Mouse (Mus musculus): ENCODE data around the gene Wdr74. TPM values are rescaled to one million over a fixed set of nuclear protein-coding genes. Genes with fewer than 3 reads are reported as not detected.
A peak's percentile ranks its signal among the peaks of the same experiment; 100 is the strongest.

Wdr74 gene
- polyA plus RNA-seq (2015; fragmentation: Nextera tagmentation; extraction: Ambion mirVana): 98.7 TPM in 2 replicates

DNA sequence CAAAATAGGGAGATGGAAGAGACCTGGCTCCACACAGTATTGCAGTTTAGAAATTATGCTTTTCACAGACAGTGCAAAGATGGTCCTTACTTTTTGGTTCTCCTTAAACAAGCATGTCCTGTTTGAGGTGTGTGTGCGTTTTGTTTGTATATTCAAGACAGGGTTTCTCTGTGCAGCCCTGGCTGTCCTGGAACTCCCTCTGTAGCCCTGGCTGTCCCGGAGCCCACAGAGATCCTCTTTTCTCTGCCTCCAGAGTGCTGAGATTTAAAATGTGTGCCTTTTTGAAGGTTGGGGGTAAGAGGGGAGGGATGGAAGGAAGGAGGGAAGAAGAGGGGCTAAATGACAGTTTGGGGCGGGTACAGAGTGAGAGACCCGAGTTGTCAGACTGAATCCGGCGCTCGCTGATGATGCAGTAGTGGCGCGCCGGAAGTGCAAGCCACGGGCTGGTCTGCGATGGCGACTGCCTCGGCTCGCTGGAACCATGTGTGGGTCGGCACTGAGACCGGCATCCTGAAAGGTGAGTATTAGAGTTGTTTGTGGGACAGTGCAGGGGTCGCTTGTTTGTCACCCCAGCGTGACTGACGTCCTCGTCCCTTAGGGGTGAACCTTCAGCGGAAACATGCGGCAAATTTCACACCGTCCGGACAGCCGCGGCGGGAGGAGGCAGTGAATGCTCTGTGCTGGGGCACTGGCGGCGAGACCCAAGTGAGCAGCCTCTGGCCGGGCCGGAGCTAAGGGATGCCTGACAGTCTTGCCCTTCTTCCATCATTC, at the start of gene Wdr74:
Wdr74 (plus strand) TSS at position 439 of the 771 bp plus-strand sequence.
- no peaks in the 10 kb centered on the region for H3K27me3 ChIP-seq
- no peaks in the 10 kb centered on the region for H3K9me3 ChIP-seq
- H3K27ac ChIP-seq: peak within 1 kb of the TSS; percentile 69
- H3K4me2 ChIP-seq (replicated peaks): peak within 1 kb of the TSS; percentile 75
- peaks cover 35% of the 10 kb centered on the region for H3K36me3 ChIP-seq
- H3K4me1 ChIP-seq: peaks cover 16% of the 10 kb centered on the region
- peak within 1 kb of the TSS; percentile 95 for H3K4me3 ChIP-seq
- under 1% methylated on average over 32 of the region's 32 CpGs for WGBS
- peak; percentile 95 for ATAC-seq (ENCODE audit: low FRiP score, low read depth)
- H3K9ac ChIP-seq: peak within 1 kb of the TSS; percentile 85

DNA sequence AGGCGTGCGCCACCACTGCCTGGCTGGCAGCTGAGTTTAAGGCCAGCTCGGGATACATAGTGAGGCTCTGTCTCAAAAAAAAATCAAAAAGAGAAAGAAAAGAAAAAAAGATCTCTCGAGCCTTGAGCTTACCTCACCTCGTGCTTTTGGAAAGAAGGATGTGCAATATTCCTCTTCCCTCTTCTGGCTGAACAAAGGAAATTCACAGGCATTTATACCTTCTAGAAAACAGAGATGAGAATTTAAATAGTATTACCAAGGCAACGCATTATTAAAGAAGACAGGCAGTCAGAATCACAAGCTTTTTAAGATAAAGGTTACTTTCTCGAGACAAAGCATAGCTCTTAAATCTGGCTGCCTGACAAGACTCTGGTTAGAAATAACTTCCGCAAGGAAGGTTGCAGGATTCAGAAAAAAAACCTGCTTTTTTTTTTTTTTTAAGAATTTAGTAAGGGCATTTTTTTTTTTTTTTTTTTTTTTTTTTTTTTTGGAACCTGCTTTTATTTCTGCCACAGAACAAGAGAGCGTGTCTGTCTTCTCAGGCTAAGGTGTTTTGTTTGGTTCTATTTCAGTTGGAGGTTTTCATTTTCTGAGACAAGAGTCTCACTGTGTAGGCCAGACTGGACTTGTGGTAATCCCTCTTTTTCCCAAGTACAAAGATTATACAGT, 43.6 kb upstream of the Wdr74 start:
- no peak overlapping the region for H3K4me2 ChIP-seq (replicated peaks)
- no peak overlapping the region for H3K9ac ChIP-seq
- no peaks in the 10 kb centered on the region for H3K9me3 ChIP-seq
- H3K27me3 ChIP-seq: no peaks in the 10 kb centered on the region
- WGBS: 69% methylated on average over 9 of the region's 9 CpGs
- no peak overlapping the region for H3K27ac ChIP-seq
- H3K36me3 ChIP-seq: no peaks in the 10 kb centered on the region
- no peaks in the 10 kb centered on the region for H3K4me1 ChIP-seq
- H3K4me3 ChIP-seq: no peak overlapping the region
- no peak for ATAC-seq (ENCODE audit: low FRiP score, low read depth)

DNA sequence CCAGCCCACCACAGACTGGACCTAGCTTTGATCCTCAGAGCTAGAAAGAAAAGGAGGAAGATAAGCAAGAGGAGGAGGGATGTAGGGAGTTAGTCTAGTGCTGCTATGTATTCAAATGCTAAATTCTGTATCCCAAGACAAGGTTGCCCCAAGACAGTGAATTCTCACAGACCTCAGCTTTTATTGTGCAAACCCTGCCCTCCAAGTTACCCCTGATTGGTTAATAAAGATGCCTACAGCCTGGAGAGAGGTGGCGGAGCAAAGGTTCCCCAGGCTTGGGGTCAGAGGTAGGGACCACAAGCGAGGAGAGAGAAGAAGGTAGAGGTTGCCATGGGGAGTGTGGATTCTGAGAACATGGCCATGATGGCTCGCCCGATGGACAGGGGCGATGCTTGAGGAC, 42.9 kb upstream of the Wdr74 start:
- H3K27ac ChIP-seq: no peak overlapping the region
- H3K4me1 ChIP-seq: no peaks in the 10 kb centered on the region
- no peaks in the 10 kb centered on the region for H3K36me3 ChIP-seq
- no peak overlapping the region for H3K9ac ChIP-seq
- H3K4me3 ChIP-seq: no peak overlapping the region
- 65% methylated on average over 5 of the region's 5 CpGs for WGBS
- no peaks in the 10 kb centered on the region for H3K27me3 ChIP-seq
- no peaks in the 10 kb centered on the region for H3K9me3 ChIP-seq
- no peak for ATAC-seq (ENCODE audit: low FRiP score, low read depth)
- no peak overlapping the region for H3K4me2 ChIP-seq (replicated peaks)

DNA sequence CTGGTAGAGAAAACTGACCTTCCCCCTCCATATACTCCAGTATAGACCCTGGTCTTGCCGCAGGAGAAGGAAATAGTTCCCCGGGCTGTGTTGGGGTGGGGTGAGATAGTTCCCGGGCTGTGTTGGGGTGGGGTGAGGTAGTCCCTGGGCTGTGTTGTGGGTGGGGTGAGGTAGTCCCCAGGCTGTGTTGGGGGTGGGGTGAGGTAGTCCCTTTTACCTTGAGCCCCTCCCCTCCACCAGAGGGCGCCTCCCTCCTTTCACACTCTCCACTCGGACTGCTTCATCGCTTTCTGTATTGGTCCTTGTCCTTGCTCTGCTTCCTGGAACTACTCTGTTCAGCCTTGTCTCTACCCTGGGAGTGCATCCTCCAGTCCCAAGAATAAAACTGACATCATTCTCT, 40.3 kb upstream of the Wdr74 start:
- Histone ChIP-seq H3K36me3 (no peaks in the 10 kb centered on the region), H3K27me3 (no peaks in the 10 kb centered on the region), H3K27ac (no peak overlapping the region), H3K9ac (no peak overlapping the region), H3K4me2 (replicated peaks) (no peak overlapping the region), H3K4me1 (no peaks in the 10 kb centered on the region), H3K9me3 (no peaks in the 10 kb centered on the region), H3K4me3 (no peak overlapping the region)
- 52% methylated on average over 6 of the region's 6 CpGs for WGBS
- peak; percentile 44; the same call in 1 of the 2 replicates for ATAC-seq (ENCODE audit: low FRiP score, low read depth)

DNA sequence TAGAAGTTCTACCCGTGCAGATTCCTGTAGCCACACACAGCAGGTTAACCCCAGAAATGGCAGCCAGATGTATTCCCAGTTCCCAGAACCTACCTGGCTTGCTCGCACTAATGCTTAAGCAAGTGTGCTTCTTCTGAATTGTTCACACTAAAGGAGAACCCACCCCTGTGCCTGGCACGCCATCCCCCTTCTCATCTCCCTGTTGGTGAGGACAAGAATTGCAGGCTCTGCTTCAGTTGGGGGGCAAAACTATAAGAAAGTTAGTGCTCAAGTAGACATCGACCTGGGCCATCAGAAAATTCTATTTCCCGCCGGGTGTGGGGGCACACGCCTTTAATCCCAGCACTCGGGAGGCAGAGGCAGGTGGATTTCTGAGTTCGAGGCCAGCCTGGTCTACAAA, 36.0 kb upstream of the Wdr74 start:
- no peak overlapping the region for H3K4me2 ChIP-seq (replicated peaks)
- no peak overlapping the region for H3K9ac ChIP-seq
- H3K27ac ChIP-seq: no peak overlapping the region
- 79% methylated on average over 9 of the region's 9 CpGs for WGBS
- no peak overlapping the region for H3K4me3 ChIP-seq
- no peaks in the 10 kb centered on the region for H3K9me3 ChIP-seq
- no peak for ATAC-seq (ENCODE audit: low FRiP score, low read depth)
- no peaks in the 10 kb centered on the region for H3K36me3 ChIP-seq
- H3K27me3 ChIP-seq: no peaks in the 10 kb centered on the region
- no peaks in the 10 kb centered on the region for H3K4me1 ChIP-seq

GRCm38 (mm10) chr19:8702458-8702857, 33.2 kb upstream of the Wdr74 start:
- no peak for ATAC-seq (ENCODE audit: low FRiP score, low read depth)
- Histone ChIP-seq H3K27ac (no peak overlapping the region), H3K9ac (no peak overlapping the region), H3K36me3 (peaks cover 12% of the 10 kb centered on the region), H3K9me3 (no peaks in the 10 kb centered on the region), H3K4me3 (no peak overlapping the region), H3K4me2 (replicated peaks) (no peak overlapping the region), H3K27me3 (no peaks in the 10 kb centered on the region), H3K4me1 (no peaks in the 10 kb centered on the region)
- 74% methylated on average over 3 of the region's 3 CpGs for WGBS

DNA sequence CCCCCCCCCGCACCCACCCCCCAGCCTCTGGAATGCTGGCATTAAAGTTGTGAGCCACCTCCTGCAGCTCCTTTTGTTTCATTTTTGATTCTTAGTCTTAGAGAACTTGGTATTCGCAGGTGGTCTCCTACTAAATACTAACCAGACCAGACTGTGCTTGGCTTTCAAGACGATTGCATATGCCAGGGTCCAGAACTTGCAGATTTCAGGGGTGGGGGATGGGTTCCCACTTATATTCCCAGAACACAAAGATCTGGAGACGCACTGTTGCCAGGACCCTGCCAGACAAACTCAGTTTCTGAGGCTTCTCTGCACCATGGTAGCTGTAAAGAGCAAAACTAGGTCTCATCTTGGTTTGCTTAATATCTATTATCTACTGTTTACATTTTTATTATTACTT, 32.1 kb upstream of the Wdr74 start:
- Histone ChIP-seq H3K9ac (no peak overlapping the region), H3K4me1 (no peaks in the 10 kb centered on the region), H3K4me2 (replicated peaks) (no peak overlapping the region), H3K27ac (no peak overlapping the region), H3K9me3 (no peaks in the 10 kb centered on the region), H3K4me3 (no peak overlapping the region), H3K36me3 (peaks cover 23% of the 10 kb centered on the region), H3K27me3 (no peaks in the 10 kb centered on the region)
- no peak for ATAC-seq (ENCODE audit: low FRiP score, low read depth)
- 53% methylated on average over 4 of the region's 4 CpGs for WGBS

GRCm38 (mm10) chr19:8705026-8705708, 30.5 kb upstream of the Wdr74 start:
- Histone ChIP-seq H3K9me3 (no peaks in the 10 kb centered on the region), H3K27ac (no peak overlapping the region; the same call in 1 of the 2 replicates), H3K36me3 (peaks cover 39% of the 10 kb centered on the region), H3K4me2 (replicated peaks) (no peak overlapping the region), H3K4me3 (no peak overlapping the region), H3K4me1 (peaks cover 5% of the 10 kb centered on the region; the same call in 1 of the 2 replicates), H3K27me3 (no peaks in the 10 kb centered on the region), H3K9ac (no peak overlapping the region)
- ATAC-seq (ENCODE audit: low FRiP score, low read depth): no peak
- 83% methylated on average over 6 of the region's 6 CpGs for WGBS

- no peak overlapping the region for H3K4me2 ChIP-seq (replicated peaks)
- no peak overlapping the region for H3K4me3 ChIP-seq
- no peak overlapping the region for H3K9ac ChIP-seq
- H3K9me3 ChIP-seq: no peaks in the 10 kb centered on the region
- peaks cover 50% of the 10 kb centered on the region for H3K36me3 ChIP-seq
- 79% methylated on average over 7 of the region's 7 CpGs for WGBS
- H3K27ac ChIP-seq: no peak overlapping the region
- ATAC-seq (ENCODE audit: low FRiP score, low read depth): no peak
- no peaks in the 10 kb centered on the region for H3K27me3 ChIP-seq
- peaks cover 14% of the 10 kb centered on the region for H3K4me1 ChIP-seq
These were observed 29.4 kb upstream of the Wdr74 start for GRCm38 (mm10) chr19:8706132-8706667.

DNA sequence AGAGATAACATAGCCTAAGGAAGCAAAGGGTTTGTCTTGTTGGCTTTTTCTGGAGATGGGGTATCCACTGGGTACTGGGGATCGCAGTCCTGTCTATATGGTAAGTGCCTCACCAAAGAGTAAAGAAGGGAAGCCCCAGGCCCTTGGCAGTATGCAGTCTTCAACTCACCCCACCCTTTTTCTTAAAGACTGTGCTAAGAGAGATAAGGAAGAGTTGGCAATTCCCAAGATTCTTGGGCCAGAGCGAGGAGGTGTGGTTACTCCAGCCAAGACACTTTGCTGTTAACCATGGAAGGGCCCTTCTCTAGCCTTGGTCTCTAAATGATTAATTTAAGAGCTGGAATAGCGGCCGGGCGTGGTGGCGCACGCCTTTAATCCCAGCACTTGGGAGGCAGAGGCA, 28.7 kb upstream of the Wdr74 start:
- 97% methylated on average over 7 of the region's 7 CpGs for WGBS

DNA sequence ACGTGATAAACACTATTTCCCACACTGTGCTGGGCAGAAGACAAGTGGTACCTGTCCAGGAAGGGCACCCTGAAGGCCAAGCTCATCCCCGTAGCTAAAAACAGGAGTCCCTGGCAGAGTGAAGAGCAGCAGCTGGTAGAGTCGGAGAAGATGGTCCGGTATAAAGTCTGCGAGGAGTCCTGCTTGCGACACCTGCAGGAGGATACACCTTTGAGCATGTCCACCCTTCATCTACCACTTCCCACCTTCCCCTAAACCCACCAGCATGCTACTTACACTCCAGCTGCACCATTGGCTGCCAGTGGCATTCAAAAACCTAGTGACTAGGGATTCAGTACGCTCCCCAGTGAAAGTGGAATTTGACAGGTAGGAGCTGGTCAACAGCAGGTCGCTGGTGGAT, 26.7 kb upstream of the Wdr74 start:
- no peak for ATAC-seq (ENCODE audit: low FRiP score, low read depth)
- H3K27me3 ChIP-seq: no peaks in the 10 kb centered on the region
- 96% methylated on average over 8 of the region's 8 CpGs for WGBS
- H3K36me3 ChIP-seq: peaks cover 56% of the 10 kb centered on the region
- no peak overlapping the region for H3K4me2 ChIP-seq (replicated peaks)
- no peak overlapping the region for H3K4me3 ChIP-seq
- H3K27ac ChIP-seq: no peak overlapping the region
- H3K9me3 ChIP-seq: no peaks in the 10 kb centered on the region
- H3K4me1 ChIP-seq: peaks cover 28% of the 10 kb centered on the region
- H3K9ac ChIP-seq: no peak overlapping the region

More for the DNA sequence above, 28.7 kb upstream of the Wdr74 start:
- H3K9me3 ChIP-seq: no peaks in the 10 kb centered on the region
- no peaks in the 10 kb centered on the region for H3K27me3 ChIP-seq
- H3K36me3 ChIP-seq: peaks cover 56% of the 10 kb centered on the region
- H3K4me3 ChIP-seq: no peak overlapping the region
- no peak overlapping the region for H3K4me2 ChIP-seq (replicated peaks)
- no peak overlapping the region for H3K9ac ChIP-seq
- no peak overlapping the region for H3K27ac ChIP-seq
- ATAC-seq (ENCODE audit: low FRiP score, low read depth): no peak
- peaks cover 22% of the 10 kb centered on the region for H3K4me1 ChIP-seq

GRCm38 (mm10) chr19:8710057-8710456, 25.6 kb upstream of the Wdr74 start:
- H3K4me2 ChIP-seq (replicated peaks): no peak overlapping the region
- H3K27me3 ChIP-seq: no peaks in the 10 kb centered on the region
- no peak for ATAC-seq (ENCODE audit: low FRiP score, low read depth)
- no peaks in the 10 kb centered on the region for H3K9me3 ChIP-seq
- peaks cover 38% of the 10 kb centered on the region for H3K4me1 ChIP-seq
- H3K9ac ChIP-seq: no peak overlapping the region
- H3K4me3 ChIP-seq: no peak overlapping the region
- 93% methylated on average over 2 of the region's 2 CpGs for WGBS
- H3K36me3 ChIP-seq: peaks cover 56% of the 10 kb centered on the region
- H3K27ac ChIP-seq: no peak overlapping the region
